Mouse (Mus musculus): ENCODE results near the gene Hoxa4. TPM values are rescaled to one million over a fixed set of nuclear protein-coding genes. Genes with fewer than 3 reads are reported as not detected.

Gene Hoxa4
- polyA plus RNA-seq, 1 experiment from 2014 or later, result not detected

DNA sequence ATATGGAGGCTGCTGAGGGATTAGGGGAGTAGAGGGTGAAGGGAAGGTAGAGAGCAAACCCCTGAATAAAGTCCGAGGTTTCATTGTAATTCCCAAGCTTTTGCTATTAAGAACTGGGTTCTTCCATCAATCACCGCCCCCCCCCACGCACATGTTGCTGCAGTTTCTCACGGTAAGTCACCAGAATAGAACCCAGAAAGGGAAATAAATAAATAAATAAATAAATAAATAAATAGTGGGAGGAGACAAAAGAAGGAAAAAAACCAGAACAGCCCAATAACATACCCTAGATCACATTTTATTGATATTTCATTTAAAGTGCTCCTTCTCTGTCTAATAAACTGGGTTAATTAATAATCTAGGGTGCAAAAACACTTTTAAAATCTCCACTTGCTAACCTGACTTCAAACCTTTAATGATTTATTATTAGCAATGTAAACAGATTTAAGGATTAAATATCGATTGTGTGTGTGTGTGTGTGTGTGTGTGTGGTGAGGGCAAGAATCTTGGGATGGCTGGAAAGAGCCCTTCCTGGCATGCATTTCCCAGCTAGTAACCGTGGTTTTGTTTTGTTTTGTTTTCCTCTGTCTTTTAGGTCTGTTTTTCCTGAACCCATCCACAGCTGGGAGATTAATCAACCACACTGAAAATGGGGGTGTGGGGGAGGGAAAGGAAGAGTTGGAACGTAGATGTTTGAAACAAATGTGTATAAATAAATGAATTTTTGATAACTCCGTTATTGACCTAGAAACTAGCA, 30.0 kb downstream of the Hoxa4 start:
- no peak for ATAC-seq (replicated peaks)
- Histone ChIP-seq H3K4me1 (peaks cover 13% of the 10 kb centered on the region), H3K36me3 (replicated peaks) (no peaks in the 10 kb centered on the region), H3K4me2 (no peak overlapping the region), H3K27ac (no peak overlapping the region), H3K9me3 (no peaks in the 10 kb centered on the region), H3K4me3 (no peak overlapping the region), H3K9ac (no peak overlapping the region), H3K27me3 (replicated peaks) (peaks cover 93% of the 10 kb centered on the region)
- WGBS, result 4% methylated on average over 8 of the region's 8 CpGs

DNA sequence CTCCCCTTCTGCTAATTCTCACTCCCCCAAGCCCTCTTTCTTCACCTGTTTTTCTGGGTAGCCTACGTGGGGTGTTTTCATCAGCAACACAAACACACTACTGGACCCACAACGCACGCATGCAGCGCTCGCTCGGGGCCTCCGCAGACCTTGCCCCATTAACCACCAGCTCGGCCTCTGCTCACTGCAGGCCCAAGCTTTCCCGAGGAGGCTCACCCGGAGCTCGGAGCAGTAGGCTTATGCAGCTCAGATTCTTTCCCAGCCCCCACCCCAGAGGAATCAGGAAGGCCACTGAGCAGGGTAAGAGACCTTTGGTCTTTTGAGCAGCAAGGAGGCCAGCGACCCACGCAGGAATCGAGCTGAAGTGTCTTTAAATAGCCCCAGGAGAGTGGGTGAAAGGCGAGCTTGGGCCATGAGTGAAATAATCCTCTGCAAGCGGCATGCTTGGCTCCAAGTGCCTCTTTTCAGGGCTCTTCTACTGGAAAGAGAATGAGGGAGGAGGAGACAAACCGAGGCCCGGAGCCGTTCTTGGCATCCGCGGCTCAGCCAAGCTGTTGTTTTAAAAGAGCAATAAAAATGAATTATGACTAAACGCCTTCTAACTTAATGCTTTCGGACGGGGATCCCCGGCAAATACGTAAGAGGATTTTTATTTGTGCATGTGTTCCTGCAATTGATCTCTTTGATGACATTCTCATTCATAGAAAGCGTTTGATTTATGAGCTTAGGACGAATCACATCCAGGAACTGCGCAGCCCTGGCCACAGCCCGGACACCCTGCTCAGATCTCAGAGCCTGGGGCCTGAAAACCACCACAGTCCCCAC, 30.8 kb downstream of the Hoxa4 start:
- no peaks in the 10 kb centered on the region for H3K9me3 ChIP-seq
- 1% methylated on average over 30 of the region's 30 CpGs for WGBS
- no peak overlapping the region for H3K4me2 ChIP-seq
- H3K4me3 ChIP-seq, result no peak overlapping the region
- no peak overlapping the region for H3K9ac ChIP-seq
- peaks cover 13% of the 10 kb centered on the region for H3K4me1 ChIP-seq
- H3K27me3 ChIP-seq (replicated peaks), result peaks cover 94% of the 10 kb centered on the region
- H3K27ac ChIP-seq, result no peak overlapping the region
- ATAC-seq (replicated peaks), result no peak
- no peaks in the 10 kb centered on the region for H3K36me3 ChIP-seq (replicated peaks)

- ATAC-seq (replicated peaks), result no peak
- Histone ChIP-seq H3K9ac (no peak overlapping the region), H3K9me3 (no peaks in the 10 kb centered on the region), H3K36me3 (replicated peaks) (no peaks in the 10 kb centered on the region), H3K4me3 (no peak overlapping the region), H3K4me2 (no peak overlapping the region), H3K27me3 (replicated peaks) (peaks cover 96% of the 10 kb centered on the region), H3K27ac (no peak overlapping the region), H3K4me1 (peaks cover 13% of the 10 kb centered on the region)
- WGBS, result 1% methylated on average over 9 of the region's 9 CpGs
Measured at GRCm38 (mm10) chr6:52159979-52160378, 31.6 kb downstream of the Hoxa4 start.

GRCm38 (mm10) chr6:52159164-52159761, 32.3 kb downstream of the Hoxa4 start:
- peaks cover 98% of the 10 kb centered on the region for H3K27me3 ChIP-seq (replicated peaks)

DNA sequence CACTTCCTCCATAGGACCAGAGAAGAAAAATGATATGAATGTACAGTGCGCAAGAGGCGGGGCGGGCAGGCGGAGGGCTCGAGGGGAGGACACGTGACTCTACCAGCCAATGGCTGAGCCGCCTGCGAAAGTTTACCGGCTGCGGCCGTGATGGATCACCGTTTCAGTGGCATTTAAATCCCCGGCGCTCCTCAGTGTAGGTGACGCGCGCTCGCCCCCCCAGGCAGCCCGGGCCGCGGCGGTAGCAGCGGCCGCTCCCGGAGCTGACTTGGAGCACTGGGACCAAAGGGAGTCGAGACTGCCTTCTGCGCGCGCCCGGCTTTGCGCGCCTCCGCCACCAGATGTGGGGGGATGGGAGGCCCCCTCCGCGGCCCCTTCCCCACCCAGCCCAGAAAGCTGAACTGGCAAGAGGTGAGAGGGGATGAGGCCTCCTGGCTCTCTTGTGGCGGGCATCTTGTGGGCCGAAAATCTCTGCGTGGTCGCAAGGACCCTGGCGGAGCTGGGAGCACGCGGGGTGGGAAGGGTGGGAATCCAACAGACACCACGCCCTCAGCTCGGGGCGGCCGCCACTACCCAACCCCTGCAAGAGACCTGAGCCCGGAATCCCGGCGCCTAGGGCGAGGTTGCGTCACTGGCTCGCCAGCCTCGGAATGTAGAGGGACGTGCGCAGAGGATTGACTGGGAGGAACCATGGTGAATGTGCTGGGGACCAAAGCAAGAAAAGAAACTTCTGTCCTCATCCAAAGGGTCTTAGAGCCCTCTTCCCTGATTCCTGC, 33.1 kb downstream of the Hoxa4 start, which contains the start of gene Hoxa1:
Hoxa1 (minus strand) TSS at position 42 of the 776 bp plus-strand sequence.
- H3K4me2 ChIP-seq, result peak within 1 kb of the TSS; percentile 74
- WGBS, result under 1% methylated on average over 55 of the region's 55 CpGs
- no peaks in the 10 kb centered on the region for H3K36me3 ChIP-seq (replicated peaks)
- H3K27ac ChIP-seq, result no peak within 1 kb of the TSS
- no peak within 1 kb of the TSS; the same call in 1 of the 2 replicates for H3K9ac ChIP-seq
- peaks cover 98% of the 10 kb centered on the region for H3K27me3 ChIP-seq (replicated peaks)
- peaks cover 13% of the 10 kb centered on the region for H3K4me1 ChIP-seq
- peak; percentile 60; the same call in 1 of the 2 replicates for ATAC-seq (replicated peaks)
- H3K4me3 ChIP-seq, result peak within 1 kb of the TSS; percentile 40
- no peaks in the 10 kb centered on the region for H3K9me3 ChIP-seq

More at GRCm38 (mm10) chr6:52159164-52159761, 32.3 kb downstream of the Hoxa4 start:
- Histone ChIP-seq H3K4me2 (peak overlapping the region; percentile 74), H3K4me1 (peaks cover 13% of the 10 kb centered on the region), H3K27ac (no peak overlapping the region), H3K9me3 (no peaks in the 10 kb centered on the region), H3K36me3 (replicated peaks) (no peaks in the 10 kb centered on the region), H3K9ac (no peak overlapping the region), H3K4me3 (no peak overlapping the region; the same call in 1 of the 2 replicates)
- 3% methylated on average over 12 of the region's 12 CpGs for WGBS
- no peak for ATAC-seq (replicated peaks)

DNA sequence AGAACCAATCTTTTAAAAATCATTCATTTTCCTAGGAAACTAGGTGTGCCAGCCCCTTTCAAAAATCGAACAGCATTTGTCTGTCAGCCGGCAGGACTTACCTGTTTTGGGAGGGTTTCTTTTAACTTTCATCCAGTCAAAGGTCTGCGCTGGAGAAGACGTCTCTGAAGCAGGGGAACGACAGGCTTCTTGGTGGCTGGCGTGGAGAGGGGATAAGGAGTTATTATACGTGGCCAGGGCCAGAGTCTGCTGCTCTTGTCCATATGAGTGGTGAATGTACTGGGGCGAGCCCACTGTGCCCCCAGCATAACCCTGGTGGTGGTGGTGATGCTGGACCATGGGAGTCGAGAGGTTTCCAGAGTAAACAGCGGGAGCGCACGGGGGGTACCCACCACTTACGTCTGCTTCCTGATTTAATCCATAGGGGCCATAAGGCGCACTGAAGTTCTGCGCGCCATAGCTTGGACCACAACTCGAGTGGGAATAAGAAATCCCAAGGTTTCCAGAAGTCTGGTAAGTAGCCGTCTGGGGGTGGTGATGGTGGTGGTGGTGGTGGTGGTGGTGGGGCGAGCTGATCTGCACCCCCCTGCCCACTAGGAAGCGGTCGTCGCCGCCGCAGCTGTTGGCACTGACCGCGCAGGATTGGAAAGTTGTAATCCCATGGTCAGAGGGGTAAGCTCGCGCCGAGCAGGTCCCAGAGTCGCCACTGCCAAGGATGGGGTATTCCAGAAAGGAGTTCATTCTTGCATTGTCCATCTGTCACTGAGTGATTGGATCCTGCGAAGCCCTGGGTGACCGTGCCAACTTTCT, 33.9 kb downstream of the Hoxa4 start:
- H3K4me3 ChIP-seq, result peak overlapping the region; percentile 40
- no peak overlapping the region for H3K27ac ChIP-seq
- 2% methylated on average over 32 of the region's 32 CpGs for WGBS
- peaks cover 98% of the 10 kb centered on the region for H3K27me3 ChIP-seq (replicated peaks)
- H3K9me3 ChIP-seq, result no peaks in the 10 kb centered on the region
- H3K9ac ChIP-seq, result no peak overlapping the region
- H3K4me1 ChIP-seq, result peaks cover 13% of the 10 kb centered on the region
- H3K36me3 ChIP-seq (replicated peaks), result no peaks in the 10 kb centered on the region
- no peak; the same call in 1 of the 2 replicates for ATAC-seq (replicated peaks)
- peak overlapping the region; percentile 74 for H3K4me2 ChIP-seq

DNA sequence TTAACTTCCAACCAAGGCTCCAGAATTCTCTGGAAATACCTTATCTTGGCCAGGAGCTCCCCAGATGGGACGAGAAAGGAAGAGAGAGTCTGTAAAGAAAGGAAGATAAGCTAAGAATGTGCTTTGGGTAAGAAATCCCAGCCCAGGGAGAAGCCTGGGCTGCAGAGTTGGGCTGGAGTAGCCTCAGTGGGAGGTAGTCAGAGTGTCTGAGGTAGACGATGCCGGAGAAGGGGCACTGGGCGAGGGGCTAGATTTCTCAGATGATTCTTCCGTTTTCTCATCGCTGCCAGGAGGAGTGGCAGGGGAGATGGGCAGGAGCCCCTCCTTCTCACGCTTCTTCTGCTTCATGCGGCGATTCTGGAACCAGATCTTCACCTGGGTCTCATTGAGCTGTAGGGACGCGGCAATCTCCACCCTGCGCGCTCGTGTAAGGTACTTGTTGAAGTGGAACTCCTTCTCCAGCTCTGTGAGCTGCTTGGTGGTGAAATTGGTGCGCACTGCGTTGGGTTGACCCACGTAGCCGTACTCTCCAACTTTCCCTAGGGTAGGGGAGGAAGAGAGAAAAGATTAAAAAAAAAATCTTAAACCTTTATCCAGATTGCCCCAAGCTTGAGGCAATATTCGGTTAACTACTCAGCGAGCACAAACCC, 34.9 kb downstream of the Hoxa4 start:
- Histone ChIP-seq H3K4me2 (no peak overlapping the region), H3K9me3 (no peaks in the 10 kb centered on the region), H3K27ac (no peak overlapping the region), H3K4me1 (peaks cover 13% of the 10 kb centered on the region), H3K4me3 (no peak overlapping the region), H3K36me3 (replicated peaks) (no peaks in the 10 kb centered on the region), H3K27me3 (replicated peaks) (peaks cover 98% of the 10 kb centered on the region), H3K9ac (no peak overlapping the region)
- WGBS, result 2% methylated on average over 20 of the region's 20 CpGs
- no peak for ATAC-seq (replicated peaks)

- peaks cover 99% of the 10 kb centered on the region for H3K27me3 ChIP-seq (replicated peaks)
- no peak overlapping the region for H3K27ac ChIP-seq
- H3K4me1 ChIP-seq, result peaks cover 13% of the 10 kb centered on the region
- H3K4me2 ChIP-seq, result no peak overlapping the region
- H3K9ac ChIP-seq, result no peak overlapping the region
- 46% methylated on average over 3 of the region's 3 CpGs for WGBS
- no peak overlapping the region for H3K4me3 ChIP-seq
- no peaks in the 10 kb centered on the region for H3K9me3 ChIP-seq
- no peaks in the 10 kb centered on the region for H3K36me3 ChIP-seq (replicated peaks)
- ATAC-seq (replicated peaks), result no peak
Measured at GRCm38 (mm10) chr6:52155471-52155870, 36.1 kb downstream of the Hoxa4 start.

GRCm38 (mm10) chr6:52154044-52154443, 37.5 kb downstream of the Hoxa4 start:
- ATAC-seq (replicated peaks), result no peak
- H3K4me2 ChIP-seq, result no peak overlapping the region

DNA sequence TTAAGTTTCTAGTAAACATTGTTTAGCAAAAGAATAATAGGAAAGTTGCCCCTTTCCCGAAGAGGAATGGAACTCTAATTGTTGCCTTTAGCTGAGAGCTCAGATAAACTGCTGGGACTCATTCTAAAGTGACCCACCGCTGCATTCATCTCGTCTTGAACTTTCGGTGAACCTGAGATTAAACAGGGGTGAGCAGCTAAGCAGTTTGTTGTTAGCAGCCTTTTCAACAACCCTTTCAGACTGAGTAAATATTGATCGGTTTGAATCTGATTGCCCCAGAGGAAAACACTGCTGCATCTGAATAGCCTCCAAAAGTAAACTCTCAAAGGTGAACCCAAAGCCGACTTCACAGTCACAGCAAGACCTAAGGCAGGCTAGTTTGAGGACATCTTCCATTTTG, 38.3 kb downstream of the Hoxa4 start:
- no peak overlapping the region for H3K27ac ChIP-seq
- no peaks in the 10 kb centered on the region for H3K36me3 ChIP-seq (replicated peaks)
- peaks cover 4% of the 10 kb centered on the region for H3K4me1 ChIP-seq
- no peak overlapping the region for H3K4me3 ChIP-seq
- 2% methylated on average over 6 of the region's 6 CpGs for WGBS
- H3K9me3 ChIP-seq, result no peaks in the 10 kb centered on the region
- no peak for ATAC-seq (replicated peaks)
- H3K27me3 ChIP-seq (replicated peaks), result peaks cover 96% of the 10 kb centered on the region
- no peak overlapping the region for H3K9ac ChIP-seq
- no peak overlapping the region for H3K4me2 ChIP-seq

More at GRCm38 (mm10) chr6:52154044-52154443, 37.5 kb downstream of the Hoxa4 start:
- Histone ChIP-seq H3K27me3 (replicated peaks) (peaks cover 98% of the 10 kb centered on the region), H3K4me1 (peaks cover 12% of the 10 kb centered on the region), H3K27ac (no peak overlapping the region), H3K36me3 (replicated peaks) (no peaks in the 10 kb centered on the region), H3K9ac (no peak overlapping the region), H3K4me3 (no peak overlapping the region), H3K9me3 (no peaks in the 10 kb centered on the region)
- WGBS, result 8% methylated on average over 5 of the region's 5 CpGs

All from midbrain, embryonic 15.5 days (tissue).